Mouse (Mus musculus) liver, embryonic 14.5 days (tissue): ENCODE measurements at regions not wholly inside any gene's neighbourhood (a gene's known extent, or its start where the extent isn't known, plus 50 kb on each side); places are given as distances from the start of the nearest gene placed in this dataset.

Experiments
- CTCF ChIP-seq: IDR thresholded peaks from 2 replicates; pipeline ENCODE4 v1.5.1; 2016; ENCODE audit warnings: antibody characterized with exemption, low read depth, control low read depth
- EP300 ChIP-seq: IDR thresholded peaks from 2 replicates; pipeline ENCODE4 v1.6.1; 2016; ENCODE audit warnings: antibody characterized with exemption, low read depth

GRCm38 (mm10) chr9:43934691-43935064, 108.5 kb upstream of the Thy1 start:
- no peak for TF ChIP-seq CTCF
- no peak for TF ChIP-seq EP300
